Mouse (Mus musculus): Measurements from ENCODE around the gene Dennd1c.
A peak's percentile ranks its signal among the peaks of the same experiment; 100 is the strongest.

Gene Dennd1c

DNA sequence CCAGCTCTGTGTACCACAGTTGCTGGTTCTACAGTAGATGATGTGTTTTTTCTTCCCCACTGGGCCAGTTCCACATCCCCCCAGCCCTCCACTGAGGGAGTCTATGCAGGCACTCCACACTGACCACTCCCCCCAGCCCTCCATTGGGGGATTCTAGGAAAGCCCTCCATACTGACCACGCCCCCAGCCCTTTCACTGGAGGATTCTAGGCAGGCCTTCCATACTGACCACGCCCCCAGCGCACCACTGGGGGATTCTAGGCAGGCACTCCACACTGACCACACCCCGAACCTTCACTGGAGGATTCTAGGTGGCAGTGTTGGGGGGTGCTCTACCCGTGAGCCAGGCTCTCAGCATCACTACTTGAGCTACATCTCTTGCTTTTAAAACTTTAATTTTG, 30.9 kb downstream of the Dennd1c start:
- DNase-seq, result peak; percentile 13 to 15

DNA sequence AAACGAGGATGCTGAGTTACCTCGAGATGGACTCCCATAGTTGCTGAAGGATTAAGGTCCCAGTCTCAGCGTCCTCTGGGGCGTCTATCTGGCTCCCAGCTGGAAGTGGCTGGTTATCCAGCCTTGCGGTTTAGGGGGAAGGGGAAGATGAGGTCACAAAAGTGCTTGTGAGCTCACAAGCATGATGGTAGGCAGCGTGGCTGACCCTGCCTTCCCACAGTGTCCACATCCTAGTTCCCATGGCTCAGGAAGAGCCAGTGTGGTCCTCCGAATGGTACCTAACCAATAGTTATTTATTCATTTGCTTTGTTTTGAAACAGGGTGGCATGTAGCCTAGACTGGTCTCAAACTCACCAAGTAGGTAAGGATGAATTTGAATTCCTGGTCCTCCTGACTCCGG, 36.8 kb downstream of the Dennd1c start, which contains the start of gene Slc25a41:
TSS of gene Slc25a41 (minus strand) at position 101 of the 400 bp plus-strand sequence.
- DNase-seq, result no peak

DNA sequence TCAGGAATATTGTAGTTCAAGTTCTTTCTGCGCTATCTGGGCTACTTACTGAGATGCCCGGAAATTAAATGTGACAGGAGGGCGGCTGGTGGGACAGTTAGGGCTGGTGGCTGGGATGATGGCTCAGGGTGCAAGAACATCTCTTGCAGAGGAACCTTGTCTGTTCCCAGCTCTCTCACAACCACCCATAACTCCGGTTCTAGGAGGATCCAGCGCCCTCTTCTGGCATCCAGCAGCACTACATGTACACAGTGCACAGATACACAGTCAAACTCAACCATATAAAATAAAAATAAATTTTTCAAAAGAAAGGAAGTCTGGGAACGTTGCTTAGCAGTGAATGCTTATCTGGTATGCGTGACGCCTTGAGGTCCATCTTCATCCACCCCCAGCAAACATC, 39.3 kb downstream of the Dennd1c start:
- peak in 1 of 2 experiments; percentile 27 for DNase-seq

DNA sequence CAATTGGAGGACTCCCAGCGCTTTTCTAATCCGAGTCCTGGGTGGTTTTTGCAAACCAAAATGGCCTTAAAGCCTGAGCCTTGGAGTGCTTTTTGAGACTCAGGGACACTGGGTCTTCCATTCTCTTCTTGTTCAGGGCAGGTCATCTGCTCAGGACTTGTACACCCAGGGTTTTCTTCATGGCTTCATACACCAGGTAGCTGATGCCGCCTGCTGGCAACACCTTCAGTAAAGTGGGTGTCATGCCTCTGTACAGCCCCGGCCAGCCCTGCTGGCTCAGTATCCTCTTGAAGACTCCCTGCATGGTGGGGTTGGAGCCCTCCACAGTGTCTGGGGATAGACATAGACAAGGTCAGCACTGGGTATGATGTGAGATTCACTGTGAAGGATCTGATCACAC, 45.5 kb downstream of the Dennd1c start:
- no peak for DNase-seq

DNA sequence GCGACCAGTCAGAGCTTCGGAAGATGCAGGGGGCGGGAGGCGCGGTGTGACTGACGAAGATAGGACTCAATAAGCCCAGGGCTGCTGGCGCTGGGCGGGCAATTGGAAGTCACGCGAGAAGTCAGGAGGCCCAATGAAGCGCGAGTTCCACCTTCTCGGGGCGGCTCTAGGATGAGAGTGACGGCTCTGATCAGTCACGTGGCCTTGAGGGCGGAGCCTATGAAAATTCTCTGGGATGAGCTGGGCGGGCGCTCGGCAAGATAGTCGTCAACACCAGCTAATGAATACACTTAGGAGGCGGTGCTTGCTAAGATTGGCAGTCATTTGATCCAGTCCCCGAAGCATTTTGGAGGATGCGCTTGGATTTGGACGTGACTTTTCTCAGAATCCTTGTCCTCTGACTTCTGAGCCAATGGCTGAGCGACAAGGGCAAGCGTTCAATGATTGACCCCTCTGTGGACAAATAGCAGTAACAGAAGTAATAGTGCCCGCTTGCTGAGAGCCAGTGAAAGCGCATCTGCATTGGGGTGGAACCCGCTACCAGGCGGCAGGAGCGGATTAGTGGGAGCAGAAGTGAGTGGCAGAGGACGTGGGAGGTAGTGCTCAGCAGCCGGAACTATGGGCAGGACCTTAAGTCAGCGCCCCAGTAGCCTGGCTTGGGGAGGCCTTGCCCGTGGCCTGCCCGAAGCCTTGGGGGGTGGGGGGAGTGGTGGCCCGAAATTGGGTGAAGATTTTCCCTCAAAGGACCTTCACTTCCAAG, 46.5 kb downstream of the Dennd1c start:
- DNase-seq, result peak; percentile 100

DNA sequence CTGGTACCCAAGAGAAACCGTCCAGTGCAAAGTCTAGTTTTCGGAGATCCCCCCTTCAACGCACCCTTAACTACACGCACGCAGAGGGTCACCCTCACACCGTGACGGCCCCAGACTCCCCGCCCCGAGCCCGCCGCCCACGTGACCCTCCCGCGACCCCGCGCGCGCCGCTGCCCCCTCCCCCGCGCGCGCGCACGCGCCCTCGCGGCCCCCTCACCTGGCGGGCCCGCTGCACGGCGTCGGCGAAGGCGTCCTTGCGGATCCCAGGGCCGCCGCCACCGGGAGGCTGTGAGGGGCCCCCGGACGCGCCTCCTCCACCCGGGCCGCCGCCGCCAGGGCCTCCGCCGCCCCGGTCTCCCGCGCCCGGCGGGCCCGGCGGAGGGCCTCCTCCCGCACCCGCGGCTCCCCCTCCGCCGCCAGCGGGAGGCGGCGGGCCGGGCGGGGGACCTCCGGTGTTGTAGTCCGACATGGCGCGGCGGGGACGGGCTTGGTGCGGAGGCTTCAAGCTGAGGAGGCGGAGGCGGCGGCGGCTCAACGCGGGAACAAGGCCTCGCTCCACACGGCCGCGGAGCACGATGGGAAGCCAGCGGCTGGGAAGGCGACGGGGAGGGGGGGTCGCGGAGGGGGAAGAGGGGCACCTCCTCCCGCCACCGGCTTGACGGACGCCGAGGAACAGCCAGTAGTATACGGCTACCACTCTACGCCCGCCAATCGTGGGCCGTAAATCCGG, 47.2 kb downstream of the Dennd1c start, which contains the start of gene Khsrp:
TSS of gene Khsrp (minus strand) at position 592 of the 730 bp plus-strand sequence.
- DNase-seq, result peak; percentile 28 to 52

DNA sequence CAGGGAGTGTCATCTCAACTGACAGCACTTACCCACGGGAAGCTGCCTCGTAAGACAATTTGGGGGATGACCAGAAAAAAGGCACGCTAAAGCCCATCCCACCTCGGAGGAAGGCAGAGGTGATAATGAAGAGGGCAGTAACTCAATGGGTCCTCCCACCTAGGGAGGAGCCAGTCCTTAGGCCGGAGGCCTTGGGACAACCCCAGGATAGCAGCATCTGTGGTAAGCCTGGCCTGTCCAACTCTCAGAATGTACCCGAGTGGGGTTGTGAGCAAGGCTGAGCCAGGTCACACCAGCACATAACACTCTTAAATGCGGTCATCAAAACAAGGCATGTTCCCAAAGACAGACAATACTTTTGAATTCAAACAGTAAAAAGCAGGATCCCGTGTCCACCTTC, 48.6 kb downstream of the Dennd1c start:
- peak; percentile 27 to 43 for DNase-seq

DNA sequence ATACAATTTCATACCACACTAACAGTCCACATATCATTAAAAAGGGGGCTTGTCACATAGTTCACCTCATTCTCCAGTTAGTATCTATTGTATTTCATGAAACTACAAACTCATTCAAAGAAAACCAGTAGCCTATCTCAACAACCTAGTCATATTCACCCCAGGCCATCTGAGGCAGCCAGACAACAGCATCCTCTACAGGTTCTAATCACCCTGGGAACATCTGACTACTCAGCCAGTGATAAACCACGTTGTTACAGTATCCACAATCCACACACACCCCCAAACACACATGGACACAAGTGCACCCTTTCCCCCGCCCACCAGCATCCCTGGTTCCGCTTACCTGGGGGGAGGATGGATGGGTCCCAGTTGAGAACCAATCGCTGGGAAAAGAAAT, 50.8 kb downstream of the Dennd1c start:
- no peak for DNase-seq

DNA sequence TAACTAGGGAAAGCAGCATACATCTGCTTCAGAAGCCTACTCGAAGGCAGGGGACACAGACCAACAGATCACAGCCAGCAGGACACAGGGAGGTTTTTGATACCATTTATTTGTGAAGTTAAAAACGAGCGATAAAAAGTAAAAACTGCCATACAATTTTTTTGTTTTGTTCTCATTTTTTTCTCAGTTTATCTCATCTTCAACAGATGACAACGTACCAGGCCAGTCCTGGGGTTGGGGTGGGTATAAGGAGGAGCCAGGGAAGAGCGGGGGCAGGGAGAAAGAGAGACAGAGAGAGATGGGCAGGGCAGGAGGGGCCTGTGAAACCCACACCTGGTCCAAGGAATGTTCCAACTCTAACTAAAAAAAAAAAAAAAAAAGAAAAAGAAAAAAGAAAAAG, 57.4 kb downstream of the Dennd1c start:
- DNase-seq, result no peak

DNA sequence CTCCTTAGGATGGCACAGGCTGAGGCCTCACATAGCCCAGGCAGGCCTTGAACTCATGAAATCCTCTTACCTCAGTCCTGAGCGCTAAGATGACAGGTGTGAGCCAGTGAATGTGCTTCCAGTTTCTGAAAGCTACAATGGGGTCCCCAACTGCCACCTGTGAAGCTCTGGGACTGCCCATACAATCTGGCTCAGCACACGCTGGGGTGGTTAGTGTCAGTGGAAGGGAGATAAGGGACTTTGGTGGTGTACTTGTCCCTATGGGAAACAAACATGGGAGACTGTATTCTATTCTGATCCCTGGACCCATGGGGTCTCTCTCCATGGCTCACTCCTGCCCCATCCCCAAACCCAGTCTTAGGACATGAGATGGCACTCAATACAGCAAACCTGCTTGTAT, 58.6 kb downstream of the Dennd1c start:
- DNase-seq, result no peak
